Mouse (Mus musculus): Measurements from ENCODE around the gene Gm43638. TPM values are rescaled to one million over a fixed set of nuclear protein-coding genes. Genes with fewer than 3 reads are reported as not detected.
"Not testable (repeated sequence)": the region's sequence is repeated elsewhere in the genome, so short reads cannot be mapped to it uniquely, and the experiment has no call there.

Gm43638 gene
- polyA plus RNA-seq, 2 experiments: not detected

DNA sequence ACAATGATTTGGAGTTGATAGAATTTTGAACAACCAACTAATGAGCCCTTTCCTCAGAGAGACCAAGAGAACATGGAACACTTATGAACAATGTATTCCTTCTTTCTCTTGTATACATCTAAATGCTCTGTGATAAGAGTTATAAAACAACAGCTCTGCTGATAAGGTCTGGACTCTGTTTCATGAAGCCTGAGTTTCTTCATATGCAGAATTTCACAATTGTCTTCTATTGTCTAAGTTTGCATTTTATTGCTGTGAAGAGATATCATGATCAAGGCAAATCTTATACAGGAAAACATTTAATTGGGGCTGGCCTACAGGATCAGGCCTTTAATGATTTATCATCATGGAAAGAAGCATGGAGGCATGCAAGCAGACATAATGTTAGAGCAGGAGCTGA is 28.9 kb downstream of the Gm43638 start:
- Histone ChIP-seq H3K27me3 (ENCODE audit: control insufficient read depth, insufficient read depth, low read length) (no peaks in the 10 kb centered on the region), H3K4me2 (replicated peaks; ENCODE audit: low read depth, low read length, severe bottlenecking) (no peak overlapping the region), H3K4me3 (replicated peaks; ENCODE audit: low read length) (no peak overlapping the region), H3K9ac (ENCODE audit: low read depth, low read length, severe bottlenecking) (no peak overlapping the region), H3K9me3 (ENCODE audit: control insufficient read depth, low read length) (no peaks in the 10 kb centered on the region), H3K4me1 (ENCODE audit: control insufficient read depth, insufficient read depth, low read length) (no peaks in the 10 kb centered on the region), H3K36me3 (ENCODE audit: control insufficient read depth, insufficient read depth, low read length) (no peaks in the 10 kb centered on the region), H3K27ac (replicated peaks; ENCODE audit: low read depth, low read length) (no peak overlapping the region)
- TF ChIP-seq POLR2A (IDR thresholded peaks at IDR 0.05; ENCODE audit: borderline replicate concordance, extremely low read depth, insufficient read depth, insufficient read length): no peak
- DNase-seq (ENCODE audit: low spot score) (no peak), ATAC-seq (ENCODE audit: low FRiP score, low read depth) (no peak)

DNA sequence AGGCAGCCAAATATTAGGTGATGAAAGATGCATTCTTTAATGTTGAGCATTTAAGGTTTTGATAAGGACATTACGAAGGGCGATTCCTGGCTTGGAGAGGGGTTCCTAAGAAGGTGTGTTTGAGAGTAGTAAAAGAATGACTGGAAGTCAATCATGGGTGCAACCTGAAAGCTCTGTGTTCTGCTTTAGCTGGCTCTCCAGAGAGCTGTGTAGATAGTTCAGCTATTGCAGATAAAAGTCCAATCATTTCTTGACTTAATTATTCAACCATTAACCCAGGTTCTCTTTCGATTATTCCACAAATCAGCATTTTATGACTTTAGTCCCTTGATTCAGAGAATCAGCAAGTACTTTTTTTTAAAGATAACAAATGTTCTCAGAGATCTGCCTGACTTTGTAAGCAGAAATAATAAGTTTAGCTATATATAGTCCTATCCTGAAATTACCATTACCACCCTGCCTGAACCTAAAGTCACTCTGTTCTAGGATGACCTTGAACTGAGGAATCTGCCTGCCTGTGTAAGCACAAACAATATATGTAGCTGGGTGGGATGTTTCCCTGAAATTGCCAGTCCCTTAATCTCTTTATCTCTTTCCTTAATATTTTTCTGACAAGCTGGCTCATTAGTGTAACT is 30.3 kb downstream of the Gm43638 start:
- H3K4me1 ChIP-seq (ENCODE audit: control insufficient read depth, insufficient read depth, low read length): no peaks in the 10 kb centered on the region
- 92% methylated on average over 3 of the region's 3 CpGs for WGBS
- H3K4me2 ChIP-seq (replicated peaks; ENCODE audit: low read depth, low read length, severe bottlenecking): no peak overlapping the region
- no peak overlapping the region for H3K27ac ChIP-seq (replicated peaks; ENCODE audit: low read depth, low read length)
- no peak for TF ChIP-seq POLR2A (IDR thresholded peaks at IDR 0.05; ENCODE audit: borderline replicate concordance, extremely low read depth, insufficient read depth, insufficient read length)
- H3K9me3 ChIP-seq (ENCODE audit: control insufficient read depth, low read length): no peaks in the 10 kb centered on the region
- no peaks in the 10 kb centered on the region for H3K36me3 ChIP-seq (ENCODE audit: control insufficient read depth, insufficient read depth, low read length)
- H3K9ac ChIP-seq (ENCODE audit: low read depth, low read length, severe bottlenecking): no peak overlapping the region
- H3K27me3 ChIP-seq (ENCODE audit: control insufficient read depth, insufficient read depth, low read length): no peaks in the 10 kb centered on the region
- no peak overlapping the region for H3K4me3 ChIP-seq (replicated peaks; ENCODE audit: low read length)
- DNase-seq (ENCODE audit: low spot score): no peak
- no peak for ATAC-seq (ENCODE audit: low FRiP score, low read depth)

DNA sequence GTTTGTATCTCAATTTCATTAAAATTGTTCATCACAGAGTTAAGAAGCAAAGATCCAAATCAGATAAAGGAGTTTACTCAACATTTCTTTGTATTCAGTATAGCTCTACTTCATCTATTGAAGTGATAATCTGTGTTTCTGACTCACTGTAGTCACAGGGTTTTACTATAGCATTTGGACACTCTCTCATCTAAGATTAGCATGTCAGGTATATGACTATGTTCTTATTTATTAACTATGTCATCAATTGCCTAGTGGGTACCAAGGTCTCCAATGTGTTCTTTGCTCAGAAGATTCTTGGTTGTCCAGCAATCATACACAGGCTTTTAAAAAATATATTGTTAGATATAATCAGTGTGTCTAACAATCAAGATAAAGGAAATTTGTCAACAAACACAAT is 31.1 kb downstream of the Gm43638 start:
- no peak overlapping the region for H3K27ac ChIP-seq (replicated peaks; ENCODE audit: low read depth, low read length)
- H3K9me3 ChIP-seq (ENCODE audit: control insufficient read depth, low read length): no peaks in the 10 kb centered on the region
- H3K4me3 ChIP-seq (replicated peaks; ENCODE audit: low read length): no peak overlapping the region
- no peak overlapping the region for H3K4me2 ChIP-seq (replicated peaks; ENCODE audit: low read depth, low read length, severe bottlenecking)
- no peak for ATAC-seq (ENCODE audit: low FRiP score, low read depth)
- no peaks in the 10 kb centered on the region for H3K36me3 ChIP-seq (ENCODE audit: control insufficient read depth, insufficient read depth, low read length)
- DNase-seq (ENCODE audit: low spot score): no peak
- no peaks in the 10 kb centered on the region for H3K27me3 ChIP-seq (ENCODE audit: control insufficient read depth, insufficient read depth, low read length)
- TF ChIP-seq POLR2A (IDR thresholded peaks at IDR 0.05; ENCODE audit: borderline replicate concordance, extremely low read depth, insufficient read depth, insufficient read length): no peak
- H3K4me1 ChIP-seq (ENCODE audit: control insufficient read depth, insufficient read depth, low read length): no peaks in the 10 kb centered on the region
- H3K9ac ChIP-seq (ENCODE audit: low read depth, low read length, severe bottlenecking): no peak overlapping the region

DNA sequence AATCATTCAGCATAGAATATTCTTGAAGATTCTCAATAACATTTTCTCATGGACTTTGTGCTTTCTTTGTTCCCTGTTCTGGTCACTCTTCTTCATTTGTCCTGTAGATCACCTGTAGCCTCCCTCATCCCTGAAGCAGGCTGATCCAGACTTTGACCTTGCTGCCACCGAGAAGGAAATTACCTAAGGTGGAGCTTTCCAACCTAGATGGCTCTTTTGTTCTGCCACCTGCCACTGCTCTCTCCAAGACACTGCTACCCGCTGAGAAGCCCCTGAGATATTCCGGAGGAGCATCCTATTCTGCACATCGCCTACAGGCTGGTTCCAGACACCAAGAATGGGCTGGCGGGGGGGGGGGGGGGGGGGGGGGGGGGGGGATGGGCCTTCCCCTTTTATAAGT is 34.1 kb downstream of the Gm43638 start:
- DNase-seq (ENCODE audit: low spot score); H3K27me3 ChIP-seq (ENCODE audit: control insufficient read depth, insufficient read depth, low read length); H3K36me3 ChIP-seq (ENCODE audit: control insufficient read depth, insufficient read depth, low read length); H3K4me3 ChIP-seq (replicated peaks; ENCODE audit: low read length); H3K9ac ChIP-seq (ENCODE audit: low read depth, low read length, severe bottlenecking); H3K4me2 ChIP-seq (replicated peaks; ENCODE audit: low read depth, low read length, severe bottlenecking); H3K9me3 ChIP-seq (ENCODE audit: control insufficient read depth, low read length); H3K4me1 ChIP-seq (ENCODE audit: control insufficient read depth, insufficient read depth, low read length); ATAC-seq (ENCODE audit: low FRiP score, low read depth); H3K27ac ChIP-seq (replicated peaks; ENCODE audit: low read depth, low read length): not testable (repeated sequence)
- 92% methylated on average over 4 of the region's 5 CpGs for WGBS

- H3K9me3 ChIP-seq (ENCODE audit: control insufficient read depth, low read length): no peaks in the 10 kb centered on the region
- 49% methylated on average over 3 of the region's 3 CpGs for WGBS
- no peak for ATAC-seq (ENCODE audit: low FRiP score, low read depth)
- no peaks in the 10 kb centered on the region for H3K4me1 ChIP-seq (ENCODE audit: control insufficient read depth, insufficient read depth, low read length)
- H3K36me3 ChIP-seq (ENCODE audit: control insufficient read depth, insufficient read depth, low read length): no peaks in the 10 kb centered on the region
- no peak for TF ChIP-seq POLR2A (IDR thresholded peaks at IDR 0.05; ENCODE audit: borderline replicate concordance, extremely low read depth, insufficient read depth, insufficient read length)
- H3K4me2 ChIP-seq (replicated peaks; ENCODE audit: low read depth, low read length, severe bottlenecking): no peak overlapping the region
- H3K9ac ChIP-seq (ENCODE audit: low read depth, low read length, severe bottlenecking): no peak overlapping the region
- no peak overlapping the region for H3K4me3 ChIP-seq (replicated peaks; ENCODE audit: low read length)
- no peaks in the 10 kb centered on the region for H3K27me3 ChIP-seq (ENCODE audit: control insufficient read depth, insufficient read depth, low read length)
- DNase-seq (ENCODE audit: low spot score): peak; percentile 4
- H3K27ac ChIP-seq (replicated peaks; ENCODE audit: low read depth, low read length): no peak overlapping the region
Observed at GRCm38 (mm10) chr5:87436264-87436663, 50.3 kb downstream of the Gm43638 start.

- ATAC-seq (ENCODE audit: low FRiP score, low read depth) (no peak), DNase-seq (ENCODE audit: low spot score) (no peak)
- Histone ChIP-seq H3K9ac (ENCODE audit: low read depth, low read length, severe bottlenecking) (no peak overlapping the region), H3K9me3 (ENCODE audit: control insufficient read depth, low read length) (no peaks in the 10 kb centered on the region), H3K4me2 (replicated peaks; ENCODE audit: low read depth, low read length, severe bottlenecking) (no peak overlapping the region), H3K36me3 (ENCODE audit: control insufficient read depth, insufficient read depth, low read length) (no peaks in the 10 kb centered on the region), H3K27me3 (ENCODE audit: control insufficient read depth, insufficient read depth, low read length) (no peaks in the 10 kb centered on the region), H3K27ac (replicated peaks; ENCODE audit: low read depth, low read length) (no peak overlapping the region), H3K4me1 (ENCODE audit: control insufficient read depth, insufficient read depth, low read length) (no peaks in the 10 kb centered on the region), H3K4me3 (replicated peaks; ENCODE audit: low read length) (no peak overlapping the region)
- 72% methylated on average over 3 of the region's 3 CpGs for WGBS
- no peak for TF ChIP-seq POLR2A (IDR thresholded peaks at IDR 0.05; ENCODE audit: borderline replicate concordance, extremely low read depth, insufficient read depth, insufficient read length)
Observed at GRCm38 (mm10) chr5:87425676-87426075, 60.9 kb downstream of the Gm43638 start.

DNA sequence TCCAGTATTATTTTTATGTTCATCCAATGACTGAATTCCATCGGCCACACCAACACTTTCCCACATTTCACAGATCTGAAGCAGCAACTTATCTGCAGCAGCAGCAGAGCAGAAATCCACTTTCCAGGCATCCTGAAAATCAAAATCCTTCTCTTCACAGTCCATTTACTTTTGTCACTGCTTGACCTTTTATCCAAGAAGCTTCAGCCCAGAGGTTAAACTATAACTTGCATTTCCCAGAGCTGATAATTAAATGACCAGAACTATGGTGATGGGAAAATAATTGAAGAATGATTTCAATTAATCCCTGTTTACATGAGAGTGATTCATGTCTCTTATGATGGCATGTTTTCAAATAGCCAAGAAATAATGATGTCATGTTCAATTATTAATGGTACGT is 62.6 kb downstream of the Gm43638 start, which contains the start of gene Ugt2b38:
TSS of gene Ugt2b38 (minus strand) at position 163 of the 400 bp plus-strand sequence.
- DNase-seq (ENCODE audit: low spot score); H3K4me3 ChIP-seq (replicated peaks; ENCODE audit: low read length); H3K9me3 ChIP-seq (ENCODE audit: control insufficient read depth, low read length); H3K4me1 ChIP-seq (ENCODE audit: control insufficient read depth, insufficient read depth, low read length); H3K27ac ChIP-seq (replicated peaks; ENCODE audit: low read depth, low read length); H3K27me3 ChIP-seq (ENCODE audit: control insufficient read depth, insufficient read depth, low read length); H3K9ac ChIP-seq (ENCODE audit: low read depth, low read length, severe bottlenecking); H3K36me3 ChIP-seq (ENCODE audit: control insufficient read depth, insufficient read depth, low read length); ATAC-seq (ENCODE audit: low FRiP score, low read depth); H3K4me2 ChIP-seq (replicated peaks; ENCODE audit: low read depth, low read length, severe bottlenecking): not testable (repeated sequence)
- 84% methylated on average over 1 of the region's 2 CpGs for WGBS

Measured in limb, embryonic 14.5 days (tissue).